Mouse (Mus musculus) lung, postnatal 0 days (tissue): ENCODE measurements at regions not wholly inside any gene's neighbourhood (a gene's known extent, or its start where the extent isn't known, plus 50 kb on each side); places are given as distances from the start of the nearest gene placed in this dataset.

ENCODE experiments used
- CTCF ChIP-seq: IDR thresholded peaks from 2 replicates; pipeline ENCODE4 v1.5.1; 2016; ENCODE audit warnings: antibody characterized with exemption, mild to moderate bottlenecking
- EP300 ChIP-seq: IDR thresholded peaks from 2 replicates; pipeline ENCODE4 v1.6.1; 2016; ENCODE audit warnings: antibody characterized with exemption, mild to moderate bottlenecking, control low read depth

GRCm38 (mm10) chr5:82898912-82899311 is 456.1 kb downstream of the Tecrl start:
- TF ChIP-seq CTCF (no peak), EP300 (no peak)
